Mouse (Mus musculus) ES-E14 (cell line): ENCODE measurements around the gene Bcl2l10. TPM values are rescaled to one million over a fixed set of nuclear protein-coding genes. Genes with fewer than 3 reads are reported as not detected.

Experiments
- DNase-seq: peaks from one replicate; pipeline ENCODE4 v3.0.0-alpha.2; 2013; ENCODE audit warnings: low read depth, low spot score
- H3K27ac ChIP-seq: 2 replicates; pipeline ENCODE4 v1.5.1; 2012; ENCODE audit warnings: low read depth, mild to moderate bottlenecking, low read length, moderate library complexity, mixed read lengths; ENCODE audit not compliant: poor library complexity, insufficient read depth, severe bottlenecking
- H3K36me3 ChIP-seq: 2 replicates; pipeline ENCODE4 v1.6.1; 2012; ENCODE audit warnings: mild to moderate bottlenecking, low read length, moderate library complexity, mixed read lengths; ENCODE audit not compliant: control insufficient read depth, poor library complexity, insufficient read depth, severe bottlenecking
- H3K4me1 ChIP-seq, 2 experiments: fragments of 150-350 bp in 1 of 2; sonication (generic) in 1 of 2; 2 replicates each; pipeline ENCODE4 v1.6.1; 2012; ENCODE audit warnings: low read length in 2 of 2, mild to moderate bottlenecking in 1 of 2, mixed read lengths in 1 of 2; ENCODE audit not compliant: control insufficient read depth in 2 of 2, insufficient read depth in 2 of 2, poor library complexity in 1 of 2
- H3K4me3 ChIP-seq, 2 experiments: fragments of 150-350 bp in 1 of 2; sonication (generic) in 1 of 2; 2 replicates each; pipeline ENCODE4 v1.5.1; 2012; ENCODE audit warnings: low read length in 2 of 2, low read depth in 1 of 2, mild to moderate bottlenecking in 1 of 2, mixed read lengths in 1 of 2; ENCODE audit not compliant: insufficient read depth in 1 of 2, poor library complexity in 1 of 2, severe bottlenecking in 1 of 2
- H3K9ac ChIP-seq: 2 replicates; pipeline ENCODE4 v1.6.1; 2012; ENCODE audit warnings: low read depth, mild to moderate bottlenecking, low read length, mixed read lengths; ENCODE audit not compliant: poor library complexity, insufficient read depth, severe bottlenecking
- H3K9me3 ChIP-seq: fragments of 150-350 bp; sonication (generic); 2 replicates; pipeline ENCODE4 v1.6.1; 2012; ENCODE audit warnings: low read depth, mild to moderate bottlenecking, low read length; ENCODE audit not compliant: control insufficient read depth, insufficient read depth
- CHD2 ChIP-seq: IDR thresholded peaks from 2 replicates; pipeline ENCODE4 v1.6.1; 2014; ENCODE audit warnings: mild to moderate bottlenecking, low read depth, low read length, inconsistent platforms
- HCFC1 ChIP-seq: IDR thresholded peaks from 2 replicates; pipeline ENCODE4 v1.6.1; 2012; ENCODE audit warnings: low read length, inconsistent platforms, borderline replicate concordance; ENCODE audit not compliant: insufficient read depth
- MAFK ChIP-seq: IDR thresholded peaks from 2 replicates; pipeline ENCODE4 v1.6.1; 2014; ENCODE audit warnings: mild to moderate bottlenecking, low read depth, low read length, inconsistent platforms; ENCODE audit not compliant: insufficient read depth
- ZC3H11A ChIP-seq: IDR thresholded peaks from 2 replicates; pipeline ENCODE4 v1.6.1; 2012; ENCODE audit warnings: low read depth, mild to moderate bottlenecking, inconsistent platforms, low read length, borderline replicate concordance
- ZNF384 ChIP-seq: IDR thresholded peaks from 2 replicates; pipeline ENCODE4 v1.6.1; 2012; ENCODE audit warnings: low read depth, low read length, inconsistent platforms
- in situ Hi-C, 2 experiments: fragments of 600-800 bp; cut with MboI; formaldehyde crosslinking; loops; one replicate each; pipeline ENCODE4 v1.15.1; 2025; ENCODE audit warnings: low sequenced_read_pairs in 2 of 2, inconsistent platforms in 1 of 2; ENCODE audit not compliant: unreplicated experiment in 2 of 2
- total RNA-seq: library from RNA; depleted of rRNA; stranded (reverse); fragments of 300-350 nt; gene quantifications from 2 replicates; pipeline ENCODE4 v1.2.3, GENCODE M21; 2012

The Bcl2l10 gene
- total RNA-seq, 1 experiment: 0.71 TPM

DNA sequence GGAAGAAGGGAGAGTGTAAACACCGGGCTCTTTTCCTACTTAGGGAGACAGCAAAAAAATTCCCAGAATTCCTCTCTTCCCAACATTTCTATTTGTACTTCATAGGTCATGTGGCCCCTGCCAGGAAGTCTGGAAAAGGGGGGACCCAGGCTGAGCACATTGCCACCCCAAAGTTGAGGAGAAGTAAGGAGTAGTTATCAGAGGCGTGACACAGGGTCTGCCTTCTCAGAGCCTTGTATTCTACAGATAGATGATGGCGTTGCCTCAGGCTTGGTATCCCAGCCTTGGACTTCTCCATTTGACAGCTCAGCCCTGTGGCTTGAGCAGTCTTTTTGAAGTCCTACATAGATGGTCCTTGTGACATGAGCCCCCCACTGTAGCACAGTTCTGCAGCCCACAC is 32.3 kb upstream of the Bcl2l10 start:
- DNase-seq: no peak
- Histone ChIP-seq H3K4me1 (peaks cover 6 to 14% of the 10 kb centered on the region in 2 experiments; a peak in 2 of 4 replicates), H3K36me3 (no peaks in the 10 kb centered on the region), H3K27ac (no peak overlapping the region), H3K9me3 (no peaks in the 10 kb centered on the region), H3K9ac (no peak overlapping the region), H3K4me3 (no peak overlapping the region)
- in situ Hi-C loops: no loop called here
- TF ChIP-seq ZC3H11A: no peak
- no peak for TF ChIP-seq MAFK
- no peak for TF ChIP-seq CHD2
- TF ChIP-seq HCFC1: no peak
- no peak for TF ChIP-seq ZNF384

GRCm38 (mm10) chr9:75316771-75317170 is 30.8 kb upstream of the Bcl2l10 start:
- Histone ChIP-seq H3K27ac (no peak overlapping the region), H3K4me3 (no peak overlapping the region), H3K9ac (no peak overlapping the region), H3K9me3 (no peaks in the 10 kb centered on the region), H3K36me3 (no peaks in the 10 kb centered on the region), H3K4me1 (peaks cover 6 to 14% of the 10 kb centered on the region in 2 experiments; a peak in 2 of 4 replicates)
- no peak for TF ChIP-seq MAFK
- DNase-seq: no peak
- in situ Hi-C loops: no loop called here

DNA sequence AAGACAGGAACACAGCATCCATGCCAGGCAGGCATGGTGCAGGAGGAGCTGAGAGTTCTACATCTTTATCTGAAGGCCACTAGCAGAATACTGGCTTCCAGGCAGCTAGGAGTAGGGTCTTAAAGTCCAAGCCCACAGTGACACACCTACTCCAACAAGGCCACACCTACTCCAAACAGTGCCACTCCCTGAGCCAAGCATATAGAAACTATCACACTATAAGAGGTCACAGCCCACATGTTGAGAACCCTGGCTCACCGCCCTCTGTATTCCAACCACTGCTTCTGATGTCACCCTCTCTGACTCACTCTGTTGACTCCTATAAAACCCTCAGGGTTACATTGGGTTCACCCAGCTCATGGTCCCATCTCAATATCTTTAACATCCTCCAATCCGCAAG is 29.4 kb upstream of the Bcl2l10 start:
- Histone ChIP-seq H3K4me1 (peaks cover 6 to 14% of the 10 kb centered on the region in 2 experiments; a peak in 2 of 4 replicates), H3K9me3 (no peaks in the 10 kb centered on the region), H3K27ac (no peak overlapping the region), H3K9ac (no peak overlapping the region), H3K36me3 (no peaks in the 10 kb centered on the region), H3K4me3 (no peak overlapping the region)
- no peak for DNase-seq
- in situ Hi-C loops: no loop called here
- no peak for TF ChIP-seq CHD2
- TF ChIP-seq ZC3H11A: no peak
- no peak for TF ChIP-seq MAFK
- no peak for TF ChIP-seq HCFC1
- no peak for TF ChIP-seq ZNF384

DNA sequence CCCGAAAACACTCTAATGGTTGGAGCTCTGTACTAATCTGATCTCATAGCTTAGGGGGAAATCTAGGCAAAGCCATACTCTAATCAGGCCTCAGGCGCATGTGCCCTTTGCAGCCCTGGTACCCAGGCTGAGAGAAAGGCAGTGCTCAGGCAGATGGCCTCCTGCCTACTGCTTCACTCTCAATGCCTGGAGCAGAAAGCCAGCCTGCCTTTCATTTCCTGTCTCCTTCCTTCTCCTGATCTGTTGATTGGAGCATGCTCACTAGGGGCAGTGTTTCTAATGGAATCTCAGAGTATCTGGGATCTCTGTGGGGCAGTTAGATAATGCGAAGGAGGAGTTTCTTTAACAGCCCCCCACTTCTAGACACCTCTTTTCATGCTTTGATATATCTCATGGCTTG is 28.2 kb upstream of the Bcl2l10 start:
- TF ChIP-seq ZNF384: no peak
- TF ChIP-seq HCFC1: no peak
- TF ChIP-seq ZC3H11A: no peak
- no peak for TF ChIP-seq CHD2
- TF ChIP-seq MAFK: no peak
- in situ Hi-C loops: no loop called here
- H3K9me3 ChIP-seq: no peaks in the 10 kb centered on the region
- no peak overlapping the region for H3K9ac ChIP-seq
- no peak overlapping the region for H3K27ac ChIP-seq
- peaks cover 6 to 9% of the 10 kb centered on the region in 2 experiments; a peak in 2 of 4 replicates for H3K4me1 ChIP-seq
- DNase-seq: no peak
- no peak overlapping the region; a peak in 1 of 4 replicates for H3K4me3 ChIP-seq
- H3K36me3 ChIP-seq: no peaks in the 10 kb centered on the region

- DNase-seq: no peak
- no peak overlapping the region for H3K9ac ChIP-seq
- peaks cover 6 to 9% of the 10 kb centered on the region in 2 experiments; a peak in 2 of 4 replicates for H3K4me1 ChIP-seq
- H3K27ac ChIP-seq: no peak overlapping the region
- in situ Hi-C loops: no loop called here
- H3K9me3 ChIP-seq: no peaks in the 10 kb centered on the region
- H3K36me3 ChIP-seq: no peaks in the 10 kb centered on the region
- H3K4me3 ChIP-seq: no peak overlapping the region
- no peak for TF ChIP-seq HCFC1
- TF ChIP-seq CHD2: no peak
- TF ChIP-seq ZNF384: no peak
- TF ChIP-seq MAFK: no peak
- TF ChIP-seq ZC3H11A: no peak
These were observed 25.3 kb upstream of the Bcl2l10 start for GRCm38 (mm10) chr9:75322099-75322885.
